Mouse (Mus musculus): ENCODE measurements around the gene Sipa1l2. TPM values are rescaled to one million over a fixed set of nuclear protein-coding genes. Genes with fewer than 3 reads are reported as not detected.

Sipa1l2 gene
- polyA plus RNA-seq, 1 experiment from 2014 or later: 25.3 TPM

Other genes with a start within 250 kb of the Sipa1l2 start
- gene Map10, start 100.0 kb upstream of the Sipa1l2 start, polyA plus RNA-seq (2015; fragmentation: Nextera tagmentation; extraction: Ambion mirVana): 7.5 and 7.7 TPM in 2 replicates
- 32.6 and 33.7 TPM in 2 replicates for gene Ntpcr, start 160.2 kb upstream of the Sipa1l2 start, polyA plus RNA-seq (2015; fragmentation: Nextera tagmentation; extraction: Ambion mirVana)

Data from hindbrain, embryonic 15.5 days (tissue).